Mouse (Mus musculus) liver, embryonic 15.5 days (tissue): Measurements from ENCODE around the gene Lcp2. TPM values are rescaled to one million over a fixed set of nuclear protein-coding genes. Genes with fewer than 3 reads are reported as not detected.

Source experiments
- ATAC-seq: fragments of 200-750 bp; cut with Nextera tagmentation; 2 replicates; pipeline ENCODE4 v1.8.0; 2017; ENCODE audit warnings: moderate number of reproducible peaks, mild to moderate bottlenecking, moderate library complexity; ENCODE audit not compliant: insufficient read depth
- H3K27ac ChIP-seq: fragments of 300-500 bp; sonication (generic); replicated peaks from 2 replicates; pipeline ENCODE4 v1.5.1; 2015; ENCODE audit warnings: mild to moderate bottlenecking, inconsistent platforms
- H3K27me3 ChIP-seq: fragments of 300-500 bp; sonication (generic); 2 replicates; pipeline ENCODE4 v1.6.1; 2015; ENCODE audit warnings: mild to moderate bottlenecking, inconsistent platforms
- H3K36me3 ChIP-seq: fragments of 300-500 bp; sonication (generic); replicated peaks from 2 replicates; pipeline ENCODE4 v1.6.1; 2015; ENCODE audit warnings: moderate library complexity, mild to moderate bottlenecking, inconsistent platforms
- H3K4me1 ChIP-seq: fragments of 300-500 bp; sonication (generic); replicated peaks from 2 replicates; pipeline ENCODE4 v1.6.1; 2015; ENCODE audit warnings: inconsistent platforms
- H3K4me2 ChIP-seq: fragments of 300-500 bp; sonication (generic); 2 replicates; pipeline ENCODE4 v1.6.1; 2015; ENCODE audit warnings: moderate library complexity, mild to moderate bottlenecking, inconsistent platforms
- H3K4me3 ChIP-seq: fragments of 300-500 bp; sonication (generic); replicated peaks from 2 replicates; pipeline ENCODE4 v1.5.1; 2015; ENCODE audit warnings: mild to moderate bottlenecking, inconsistent platforms
- H3K9ac ChIP-seq: fragments of 300-500 bp; sonication (generic); 2 replicates; pipeline ENCODE4 v1.6.1; 2015; ENCODE audit warnings: moderate library complexity, mild to moderate bottlenecking, inconsistent platforms
- H3K9me3 ChIP-seq: fragments of 300-500 bp; sonication (generic); replicated peaks from 2 replicates; pipeline ENCODE4 v1.6.1; 2016; ENCODE audit warnings: inconsistent platforms
- WGBS: fragments of 180-500 bp; shearing (Covaris S2); methylation state at CpG from one replicate; pipeline ENCODE4 v1.1.7; 2015; ENCODE audit warnings: mixed read lengths; ENCODE audit not compliant: insufficient replicate concordance; 5-methylcytosine and 5-hydroxymethylcytosine counted together
- polyA plus RNA-seq: library from polyadenylated mRNA; unstranded; fragments of >200 nt; fragmentation: Nextera tagmentation; extraction: Ambion mirVana; gene quantifications from 2 replicates; pipeline ENCODE4 v1.2.1, GENCODE M21; 2015

The Lcp2 gene
- polyA plus RNA-seq, 1 experiment from 2014 or later: 8.1 TPM

- WGBS: 14% methylated on average over 5 of the region's 5 CpGs
- Histone ChIP-seq H3K4me3 (no peak overlapping the region), H3K36me3 (no peaks in the 10 kb centered on the region), H3K9me3 (no peaks in the 10 kb centered on the region), H3K4me1 (peaks cover 40% of the 10 kb centered on the region), H3K27me3 (no peaks in the 10 kb centered on the region), H3K4me2 (peak overlapping the region; percentile 27; the same call in 1 of the 2 replicates), H3K27ac (peak overlapping the region; percentile 60), H3K9ac (no peak overlapping the region)
- ATAC-seq: peak; percentile 62
Measured at GRCm38 (mm10) chr11:34063702-34064485, 17.2 kb downstream of the Lcp2 start.

- H3K9me3 ChIP-seq: no peaks in the 10 kb centered on the region
- no peaks in the 10 kb centered on the region for H3K27me3 ChIP-seq
- H3K4me3 ChIP-seq: no peak overlapping the region
- H3K4me1 ChIP-seq: peaks cover 5% of the 10 kb centered on the region; the same call in 1 of the 2 replicates
- no peak for ATAC-seq
- no peaks in the 10 kb centered on the region for H3K36me3 ChIP-seq
- H3K9ac ChIP-seq: no peak overlapping the region
- no peak overlapping the region for H3K4me2 ChIP-seq
- H3K27ac ChIP-seq: no peak overlapping the region
Measured at GRCm38 (mm10) chr11:34070596-34070995, 23.9 kb downstream of the Lcp2 start.

GRCm38 (mm10) chr11:34072309-34072708 is 25.6 kb downstream of the Lcp2 start:
- no peak overlapping the region for H3K9ac ChIP-seq
- no peaks in the 10 kb centered on the region for H3K36me3 ChIP-seq
- H3K27me3 ChIP-seq: no peaks in the 10 kb centered on the region
- H3K9me3 ChIP-seq: no peaks in the 10 kb centered on the region
- H3K4me2 ChIP-seq: no peak overlapping the region
- H3K4me3 ChIP-seq: no peak overlapping the region
- 19% methylated on average over 4 of the region's 4 CpGs for WGBS
- H3K4me1 ChIP-seq: peaks cover 5% of the 10 kb centered on the region; the same call in 1 of the 2 replicates
- ATAC-seq: peak; percentile 54
- no peak overlapping the region for H3K27ac ChIP-seq

DNA sequence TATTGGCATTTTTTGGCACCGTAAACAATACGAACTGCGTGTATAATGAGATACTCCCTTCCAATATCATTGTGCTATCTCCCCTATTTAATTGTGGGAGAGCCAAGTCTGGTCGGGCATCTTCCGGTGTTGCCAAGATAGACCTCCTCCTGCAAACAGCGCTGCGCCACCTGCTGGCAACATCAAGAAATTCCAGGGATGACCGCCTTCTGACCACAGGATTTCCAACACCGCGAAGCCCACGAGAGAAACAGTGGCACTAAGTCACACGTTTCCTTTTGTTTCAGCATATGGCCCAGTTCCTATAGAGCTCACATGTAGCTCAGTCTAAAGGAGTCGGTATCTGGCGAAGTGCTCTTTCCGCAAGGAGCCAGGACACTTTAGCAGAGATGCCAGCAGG is 27.1 kb downstream of the Lcp2 start:
- no peak overlapping the region for H3K4me3 ChIP-seq

GRCm38 (mm10) chr11:34077870-34078269 is 31.1 kb downstream of the Lcp2 start:
- no peaks in the 10 kb centered on the region for H3K27me3 ChIP-seq
- 63% methylated on average over 2 of the region's 2 CpGs for WGBS
- H3K27ac ChIP-seq: no peak overlapping the region
- H3K36me3 ChIP-seq: no peaks in the 10 kb centered on the region
- H3K4me2 ChIP-seq: no peak overlapping the region
- no peak for ATAC-seq
- H3K9ac ChIP-seq: no peak overlapping the region
- peaks cover 5% of the 10 kb centered on the region; the same call in 1 of the 2 replicates for H3K4me1 ChIP-seq
- H3K9me3 ChIP-seq: no peaks in the 10 kb centered on the region
- no peak overlapping the region for H3K4me3 ChIP-seq

More for the DNA sequence above, 27.1 kb downstream of the Lcp2 start:
- Histone ChIP-seq H3K4me2 (no peak overlapping the region), H3K9me3 (no peaks in the 10 kb centered on the region), H3K36me3 (no peaks in the 10 kb centered on the region), H3K27ac (no peak overlapping the region), H3K4me1 (peaks cover 5% of the 10 kb centered on the region; the same call in 1 of the 2 replicates), H3K27me3 (no peaks in the 10 kb centered on the region), H3K9ac (no peak overlapping the region)
- ATAC-seq: no peak
- 16% methylated on average over 15 of the region's 15 CpGs for WGBS

DNA sequence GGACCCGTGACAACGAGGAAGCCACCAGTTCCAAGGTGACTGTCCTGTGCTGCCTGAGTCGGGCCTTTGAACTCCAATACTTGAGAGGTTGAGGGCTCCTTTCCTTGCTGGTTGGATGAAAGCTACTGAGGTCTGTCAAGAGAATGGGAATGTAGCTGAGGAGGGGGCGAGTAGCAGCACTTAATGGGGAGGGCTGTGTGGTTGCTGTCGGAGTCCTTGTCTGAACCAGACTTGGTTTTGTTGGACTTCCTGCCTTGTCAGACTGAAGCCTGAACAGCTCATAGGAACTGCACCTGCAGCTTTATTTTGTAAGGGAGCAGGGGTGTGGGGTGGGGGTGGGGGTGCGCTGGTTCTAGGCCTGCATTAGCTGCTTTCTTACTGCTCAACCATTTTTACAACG is 31.9 kb downstream of the Lcp2 start:
- WGBS: 77% methylated on average over 7 of the region's 7 CpGs

DNA sequence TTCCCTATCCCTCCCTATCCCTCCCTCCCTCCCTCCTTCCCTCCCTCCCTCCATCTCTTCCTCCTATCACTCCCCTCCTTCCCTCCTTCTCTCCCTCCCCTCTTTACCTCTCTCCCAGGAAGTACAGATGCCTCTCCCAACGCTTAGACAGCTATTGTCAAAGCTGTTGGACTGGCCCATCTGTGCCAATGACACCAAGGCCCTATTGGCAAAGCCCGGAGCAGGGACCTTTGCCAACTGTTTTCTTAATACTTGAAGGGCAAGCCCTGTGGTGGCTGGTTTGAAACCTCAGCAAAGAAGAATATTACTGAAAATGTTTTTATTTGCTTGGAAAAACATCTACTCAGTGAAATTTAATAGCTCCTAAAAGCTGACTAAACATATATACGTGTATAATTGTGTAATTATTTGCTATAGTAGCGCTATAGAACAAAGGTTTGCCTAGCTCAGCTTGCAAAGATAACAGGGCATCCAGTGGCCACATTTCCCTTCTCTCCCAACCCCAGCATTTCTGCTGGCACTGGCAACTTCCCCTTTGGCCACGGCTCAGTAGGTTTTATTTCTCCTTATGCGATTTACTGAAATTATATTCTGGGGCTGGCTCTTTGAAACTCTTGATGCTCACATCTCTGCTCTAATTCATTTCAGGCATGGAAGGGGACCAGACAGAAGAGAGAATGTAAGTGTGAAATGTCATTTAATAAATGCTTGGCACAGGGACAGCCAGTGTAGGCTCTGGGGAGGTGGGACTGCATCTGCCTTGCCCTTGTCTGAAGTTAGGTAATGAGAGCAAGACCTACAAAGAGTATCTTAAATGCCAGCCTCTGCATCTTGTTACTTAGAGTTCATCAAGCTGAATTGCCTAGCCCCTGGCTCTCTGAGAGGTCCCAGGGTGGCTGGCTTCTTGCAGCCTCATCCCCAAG is 33.1 kb downstream of the Lcp2 start:
- Histone ChIP-seq H3K9me3 (no peaks in the 10 kb centered on the region), H3K4me3 (no peak overlapping the region), H3K4me2 (no peak overlapping the region), H3K27me3 (no peaks in the 10 kb centered on the region), H3K4me1 (no peaks in the 10 kb centered on the region), H3K27ac (no peak overlapping the region), H3K9ac (no peak overlapping the region), H3K36me3 (no peaks in the 10 kb centered on the region)
- no peak for ATAC-seq
- WGBS: 30% methylated on average over 6 of the region's 6 CpGs

More for the DNA sequence above, 31.9 kb downstream of the Lcp2 start:
- Histone ChIP-seq H3K27ac (no peak overlapping the region), H3K9me3 (no peaks in the 10 kb centered on the region), H3K9ac (no peak overlapping the region), H3K27me3 (no peaks in the 10 kb centered on the region), H3K4me2 (no peak overlapping the region), H3K4me1 (peaks cover 1% of the 10 kb centered on the region; the same call in 1 of the 2 replicates), H3K4me3 (no peak overlapping the region), H3K36me3 (no peaks in the 10 kb centered on the region)
- no peak for ATAC-seq

DNA sequence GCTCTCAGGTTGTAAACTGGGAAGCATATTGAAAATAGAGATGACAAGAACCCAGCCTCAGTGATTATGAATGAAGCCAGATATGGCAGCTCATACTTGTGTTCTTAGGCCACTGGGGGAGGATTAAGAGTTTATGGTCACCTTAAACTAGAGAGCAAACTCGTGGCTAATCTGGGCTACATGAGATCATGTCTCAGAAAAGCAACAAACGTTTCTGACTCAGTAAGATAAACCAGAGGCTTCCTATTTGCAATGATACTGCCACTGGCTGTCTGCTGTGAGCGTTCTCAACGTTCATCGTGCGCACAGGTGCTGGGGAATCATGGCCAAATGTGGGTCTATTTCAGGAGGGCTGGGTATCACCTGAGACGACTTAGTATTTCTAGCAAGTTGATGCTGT is 37.1 kb downstream of the Lcp2 start:
- no peaks in the 10 kb centered on the region for H3K36me3 ChIP-seq
- WGBS: 20% methylated on average over 7 of the region's 7 CpGs
- no peak for ATAC-seq
- no peaks in the 10 kb centered on the region for H3K9me3 ChIP-seq
- no peaks in the 10 kb centered on the region for H3K27me3 ChIP-seq
- H3K4me2 ChIP-seq: no peak overlapping the region
- H3K4me1 ChIP-seq: no peaks in the 10 kb centered on the region
- H3K9ac ChIP-seq: no peak overlapping the region
- no peak overlapping the region for H3K27ac ChIP-seq
- no peak overlapping the region for H3K4me3 ChIP-seq

- Histone ChIP-seq H3K27ac (no peak overlapping the region), H3K9ac (no peak overlapping the region), H3K9me3 (no peaks in the 10 kb centered on the region), H3K4me3 (no peak overlapping the region), H3K36me3 (no peaks in the 10 kb centered on the region), H3K27me3 (no peaks in the 10 kb centered on the region), H3K4me1 (no peaks in the 10 kb centered on the region), H3K4me2 (no peak overlapping the region)
- 28% methylated on average over 2 of the region's 2 CpGs for WGBS
- ATAC-seq: no peak
Measured at GRCm38 (mm10) chr11:34084639-34085038, 37.9 kb downstream of the Lcp2 start.

- Histone ChIP-seq H3K27ac (no peak overlapping the region), H3K9ac (no peak overlapping the region), H3K9me3 (no peaks in the 10 kb centered on the region), H3K4me1 (no peaks in the 10 kb centered on the region), H3K27me3 (no peaks in the 10 kb centered on the region), H3K36me3 (no peaks in the 10 kb centered on the region), H3K4me2 (no peak overlapping the region), H3K4me3 (no peak overlapping the region)
- WGBS: 60% methylated on average over 8 of the region's 8 CpGs
- ATAC-seq: no peak
Measured at GRCm38 (mm10) chr11:34086164-34086751, 39.5 kb downstream of the Lcp2 start.

GRCm38 (mm10) chr11:34087064-34087463 is 40.3 kb downstream of the Lcp2 start:
- ATAC-seq: no peak
- H3K4me2 ChIP-seq: no peak overlapping the region
- 56% methylated on average over 3 of the region's 3 CpGs for WGBS
- H3K4me1 ChIP-seq: no peaks in the 10 kb centered on the region
- no peak overlapping the region for H3K9ac ChIP-seq
- H3K36me3 ChIP-seq: no peaks in the 10 kb centered on the region
- no peak overlapping the region for H3K4me3 ChIP-seq
- H3K9me3 ChIP-seq: no peaks in the 10 kb centered on the region
- H3K27me3 ChIP-seq: no peaks in the 10 kb centered on the region
- no peak overlapping the region for H3K27ac ChIP-seq
